Mouse (Mus musculus) MN1 (cell line): Measurements from ENCODE around the gene Wnt8b.

Experiments used
- DNase-seq: peaks from one replicate; pipeline ENCODE4 v3.0.0-alpha.2; 2016; ENCODE audit warnings: low spot score

Gene Wnt8b

DNA sequence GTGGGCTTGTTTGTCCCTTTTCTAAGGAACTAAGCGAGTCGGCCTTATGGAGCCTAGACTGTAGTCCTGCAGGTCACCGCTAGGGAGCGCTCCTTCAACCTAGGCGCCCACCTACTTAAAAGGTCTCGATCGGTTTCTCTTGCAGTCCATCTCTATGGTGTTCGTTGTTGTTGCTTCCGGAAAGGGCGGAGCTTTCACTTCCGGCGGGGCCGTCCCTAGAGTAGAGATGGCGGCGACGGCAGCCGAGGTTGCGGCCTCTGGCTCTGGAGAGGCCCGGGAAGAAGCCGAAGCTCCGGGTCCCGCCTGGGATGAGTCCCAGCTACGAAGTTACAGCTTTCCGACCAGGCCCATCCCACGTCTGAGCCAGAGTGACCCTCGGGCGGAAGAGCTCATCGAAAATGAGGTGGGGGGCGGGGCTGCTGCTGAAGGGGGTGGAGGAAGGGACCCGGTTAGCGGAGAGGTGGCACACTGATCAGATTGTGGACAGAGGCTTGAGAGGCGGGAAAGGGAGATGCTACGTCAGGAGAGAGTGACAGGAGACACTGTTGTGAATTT, 69.5 kb downstream of the Wnt8b start, which contains the start of gene Hif1an:
Gene Hif1an (plus strand): TSS at position 199 of the 555 bp plus-strand sequence.
- DNase-seq = peak; percentile 93
